Mouse (Mus musculus): ENCODE results near the gene Tgfbr3.

Tgfbr3 gene

GRCm38 (mm10) chr5:107079146-107079638 is 210.2 kb downstream of the Tgfbr3 start:
- no peak for DNase-seq (ENCODE audit: low spot score)

- DNase-seq (ENCODE audit: low spot score): no peak
Measured at GRCm38 (mm10) chr5:107078361-107078760, 211.1 kb downstream of the Tgfbr3 start.

DNA sequence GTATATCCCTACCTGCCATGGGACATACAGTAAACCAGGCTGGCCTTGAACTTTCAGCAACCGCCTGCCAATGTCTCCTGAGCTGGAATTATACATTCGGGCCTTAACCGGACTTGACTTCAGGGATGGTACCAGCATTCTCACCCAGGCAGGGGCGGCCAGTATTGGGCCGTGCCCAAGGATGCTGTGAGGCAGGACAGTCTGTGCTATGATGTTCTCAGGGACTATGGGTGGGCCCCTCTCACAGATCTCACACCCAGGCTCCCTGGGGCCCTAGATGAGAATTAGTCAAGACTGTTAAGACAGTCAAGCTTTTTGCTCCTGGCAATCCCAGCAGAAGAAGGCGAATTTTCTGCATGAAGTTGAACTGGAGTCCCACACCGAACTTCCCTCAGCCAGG is 211.5 kb downstream of the Tgfbr3 start:
- no peak for DNase-seq (ENCODE audit: low spot score)

GRCm38 (mm10) chr5:107074980-107075583 is 214.3 kb downstream of the Tgfbr3 start:
- DNase-seq (ENCODE audit: low spot score): no peak

DNA sequence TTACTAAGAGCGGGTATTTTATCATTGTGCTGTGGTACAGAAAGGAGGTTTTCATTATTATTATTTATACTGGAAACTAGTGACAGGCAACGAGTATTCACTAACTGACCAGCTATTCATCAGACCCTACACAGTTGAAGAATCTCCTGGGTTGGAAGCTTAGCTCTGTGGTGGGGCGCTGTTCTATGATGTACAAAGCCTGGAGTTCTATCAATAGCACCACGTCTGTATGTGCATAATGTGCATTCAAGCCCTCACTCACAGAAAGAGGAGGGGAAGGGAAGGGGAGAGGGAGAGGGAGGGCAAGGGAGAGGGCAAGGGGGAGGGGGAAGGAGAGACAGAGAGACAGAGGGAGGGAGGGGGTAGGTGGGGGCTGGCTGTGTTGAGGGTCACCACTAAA is 215.1 kb downstream of the Tgfbr3 start:
- no peak for DNase-seq (ENCODE audit: low spot score)

DNA sequence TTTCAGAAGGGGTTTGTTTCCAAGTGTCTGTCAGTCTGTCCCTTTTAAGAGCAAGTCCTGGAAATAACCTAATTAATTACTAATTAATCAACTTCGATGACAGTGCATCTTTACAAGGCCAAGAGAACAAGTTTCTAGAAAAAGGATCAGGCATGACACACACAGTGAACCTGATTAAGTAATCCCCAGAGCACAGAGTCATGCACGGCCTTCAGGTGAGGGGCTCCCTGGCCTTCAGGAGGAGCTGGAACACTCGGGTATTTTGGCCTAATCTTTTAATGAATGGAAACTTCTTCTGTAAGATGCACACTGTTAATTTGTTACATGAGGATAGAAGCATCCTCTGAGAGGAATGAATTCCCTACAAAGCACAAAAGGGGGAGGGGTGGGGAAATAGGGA is 215.9 kb downstream of the Tgfbr3 start:
- DNase-seq (ENCODE audit: low spot score): no peak

- DNase-seq (ENCODE audit: low spot score): no peak
Measured at GRCm38 (mm10) chr5:107068146-107068545, 221.3 kb downstream of the Tgfbr3 start.

DNA sequence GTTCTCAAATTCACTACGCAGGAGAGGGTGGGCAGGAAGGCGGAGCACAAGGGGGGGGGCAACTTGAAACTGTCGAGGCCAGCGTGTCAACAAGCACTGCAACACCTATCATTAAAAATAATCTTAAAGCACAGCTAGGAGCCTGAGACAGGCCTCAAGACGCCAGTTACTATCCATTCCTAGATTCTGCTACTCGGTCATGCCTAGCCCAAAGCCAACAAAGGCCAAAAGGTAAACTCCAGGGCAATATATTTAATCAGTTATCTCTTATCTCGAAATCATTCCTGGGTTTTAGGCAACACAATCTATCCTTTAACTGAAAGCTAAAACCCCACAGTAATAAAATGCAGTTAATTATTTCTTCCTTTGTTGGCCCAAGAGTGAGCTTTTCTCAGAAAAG is 221.9 kb downstream of the Tgfbr3 start:
- no peak for DNase-seq (ENCODE audit: low spot score)

- no peak for DNase-seq (ENCODE audit: low spot score)
Measured at GRCm38 (mm10) chr5:107064922-107065321, 224.5 kb downstream of the Tgfbr3 start.

DNA sequence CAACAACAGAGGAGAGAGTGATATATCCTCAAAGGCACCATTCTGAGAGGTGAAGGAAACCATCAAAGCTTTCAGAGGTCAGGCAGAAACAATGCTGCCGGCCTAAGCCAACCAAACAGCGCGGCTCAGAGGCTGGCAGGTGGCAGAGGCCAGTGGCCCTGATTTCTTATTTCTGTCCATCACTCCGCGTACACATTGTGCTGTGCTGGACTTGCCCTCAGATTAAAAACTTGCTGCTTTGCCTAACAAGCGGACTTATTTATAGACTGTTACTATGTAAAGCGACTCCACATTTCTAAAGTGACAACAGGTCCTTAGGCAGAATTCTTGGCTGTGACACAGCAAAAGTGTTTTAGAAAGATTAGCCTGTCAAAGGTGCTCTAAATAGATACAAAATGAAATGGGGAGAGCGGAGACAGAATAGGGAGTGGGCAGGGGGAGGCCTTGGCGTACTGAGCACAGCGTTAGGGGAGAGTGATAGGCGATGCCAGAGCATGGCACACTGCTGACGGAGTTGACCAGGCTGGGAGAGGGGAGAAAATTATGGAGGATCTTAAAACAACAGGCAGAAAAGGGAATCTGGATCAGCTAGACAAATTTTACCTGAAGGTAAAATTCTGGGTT is 227.1 kb downstream of the Tgfbr3 start:
- no peak for DNase-seq (ENCODE audit: low spot score)

GRCm38 (mm10) chr5:107059514-107059913 is 229.9 kb downstream of the Tgfbr3 start:
- DNase-seq (ENCODE audit: low spot score): no peak

DNA sequence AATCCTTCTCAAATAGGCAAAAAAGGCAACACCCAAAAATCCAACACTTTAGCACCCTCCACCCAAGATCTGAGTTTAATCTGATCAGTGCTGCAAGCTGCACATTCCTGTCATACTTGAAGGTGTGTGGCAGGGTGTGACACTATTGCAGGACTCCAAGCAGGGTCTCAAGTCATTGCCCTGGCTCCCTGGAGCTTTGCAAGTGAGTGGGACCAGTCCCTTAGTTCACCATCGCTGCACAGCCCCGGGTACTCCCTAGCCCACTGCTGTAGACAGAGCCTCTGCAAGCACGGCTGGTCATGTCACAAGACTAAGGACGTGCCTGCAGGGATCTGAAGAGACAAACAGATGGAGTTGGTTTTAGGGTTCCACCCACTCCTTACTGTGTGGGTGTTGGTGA is 230.8 kb downstream of the Tgfbr3 start:
- no peak for DNase-seq (ENCODE audit: low spot score)
